Mouse (Mus musculus) brain, embryonic 14.5 days (tissue): Measurements from ENCODE around the gene Calm5. TPM values are rescaled to one million over a fixed set of nuclear protein-coding genes. Genes with fewer than 3 reads are reported as not detected.
"Not testable (repeated sequence)": the region's sequence is repeated elsewhere in the genome, so short reads cannot be mapped to it uniquely, and the experiment has no call there.

Experiments used
- DNase-seq: peaks from one replicate; pipeline ENCODE4 v3.0.0-alpha.2; 2011; ENCODE audit warnings: low read depth
- CTCF ChIP-seq: fragments of 200-500 bp; IDR thresholded peaks from 2 replicates; pipeline ENCODE4 v1.5.1; 2012; ENCODE audit warnings: inconsistent platforms, mild to moderate bottlenecking, moderate library complexity, borderline replicate concordance; ENCODE audit not compliant: insufficient read depth, insufficient read length; ENCODE audit errors: extremely low read depth
- POLR2A ChIP-seq: fragments of 200-500 bp; IDR thresholded peaks from 2 replicates; pipeline ENCODE4 v1.6.1; 2012; ENCODE audit warnings: mild to moderate bottlenecking, inconsistent platforms, borderline replicate concordance; ENCODE audit not compliant: poor library complexity, insufficient read depth, insufficient read length, severe bottlenecking; ENCODE audit errors: extremely low read depth
- polyA plus RNA-seq: library from polyadenylated mRNA; depleted of rRNA; stranded (reverse); fragments of >200 nt; gene quantifications from 2 replicates; pipeline ENCODE4 v1.2.3, GENCODE M21; 2012; rRNA removed

The Calm5 gene
- polyA plus RNA-seq, 1 experiment = not detected

DNA sequence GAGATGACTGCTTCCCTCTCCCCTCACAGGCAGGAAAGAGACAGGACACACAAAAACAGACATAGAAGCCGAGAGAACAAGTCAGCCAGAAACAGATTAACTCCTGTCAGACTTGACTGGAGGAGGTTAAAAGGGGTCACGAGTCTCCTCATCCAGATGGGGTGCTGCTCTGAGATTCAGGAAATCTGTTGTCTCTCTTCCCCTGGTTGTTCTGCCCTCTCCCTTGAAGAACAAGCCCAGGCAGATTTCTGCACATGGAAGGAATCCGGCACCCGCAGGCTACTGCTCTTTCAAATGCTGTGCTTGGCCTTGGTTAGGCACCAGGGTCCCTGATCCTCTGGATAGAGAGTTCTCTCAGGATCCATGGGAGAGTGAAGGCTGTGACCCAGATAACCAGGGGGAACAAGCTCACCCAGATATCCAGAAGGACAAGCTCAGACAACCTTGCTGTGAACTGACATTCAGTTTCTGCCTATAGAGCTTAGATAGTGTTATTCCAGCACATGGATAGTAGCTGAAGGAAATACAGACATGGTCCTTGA, 23.8 kb downstream of the Calm5 start:
- TF ChIP-seq CTCF = no peak
- no peak for TF ChIP-seq POLR2A
- peak; percentile 6 for DNase-seq

DNA sequence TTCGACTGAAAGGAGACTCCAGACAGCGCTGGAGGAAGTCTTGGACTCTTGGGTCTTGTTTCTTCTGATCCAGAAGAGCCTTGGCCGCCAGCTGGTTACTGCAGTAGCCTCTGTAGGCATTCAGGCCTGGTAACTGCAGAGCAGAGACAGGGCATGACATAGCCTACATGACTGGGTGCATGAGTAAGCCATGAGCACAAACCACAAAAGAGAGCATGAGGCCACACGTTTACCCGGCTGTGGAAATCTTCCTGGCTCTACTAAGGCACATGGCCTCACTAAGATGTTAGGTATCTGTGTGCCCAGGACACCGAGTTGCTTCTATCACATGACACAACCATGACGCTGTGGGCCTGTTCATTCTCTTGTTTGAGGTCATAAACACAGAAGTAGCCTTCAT, 32.7 kb downstream of the Calm5 start:
- no peak for DNase-seq
- TF ChIP-seq POLR2A (no peak), CTCF (no peak)

DNA sequence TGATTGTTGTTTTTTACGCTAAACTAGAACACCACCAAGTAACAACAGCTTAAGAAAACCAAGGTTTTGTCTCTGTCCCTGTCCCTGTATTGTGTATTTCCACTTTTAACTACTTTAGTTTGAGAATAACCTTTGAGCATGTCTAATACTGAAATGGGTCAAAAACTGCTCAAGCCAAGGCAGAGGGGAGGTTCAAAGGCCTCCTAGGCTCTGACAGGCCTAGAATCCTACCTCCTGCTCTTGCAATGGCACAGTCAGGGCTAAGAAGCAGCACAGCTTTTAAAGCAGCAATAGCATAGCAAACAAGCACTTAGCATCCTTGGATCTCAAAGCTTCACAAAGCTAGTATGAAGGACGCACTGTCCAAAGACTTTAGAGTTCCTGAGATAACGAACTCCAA, 35.1 kb downstream of the Calm5 start:
- TF ChIP-seq POLR2A (no peak), CTCF (no peak)
- DNase-seq = no peak

DNA sequence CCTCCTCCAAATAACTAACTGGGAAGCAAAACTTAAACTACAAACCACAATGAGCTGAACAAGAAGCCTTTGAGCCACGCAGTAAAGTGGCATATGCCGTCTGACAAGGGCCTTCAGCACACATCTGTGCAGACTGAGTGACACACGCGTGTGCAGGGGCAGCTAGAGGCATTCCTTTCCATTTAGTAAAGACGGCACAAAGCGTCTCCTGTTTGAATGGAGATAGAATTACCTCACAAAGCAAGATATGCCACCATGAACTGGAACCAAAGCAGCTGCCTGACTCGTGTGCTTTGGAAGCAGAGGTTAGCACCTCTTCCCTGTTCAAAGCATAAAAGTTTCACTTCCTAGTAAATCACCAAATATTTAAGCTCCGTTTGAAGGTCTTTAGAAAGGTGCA, 36.1 kb downstream of the Calm5 start:
- DNase-seq = no peak
- no peak for TF ChIP-seq CTCF

DNA sequence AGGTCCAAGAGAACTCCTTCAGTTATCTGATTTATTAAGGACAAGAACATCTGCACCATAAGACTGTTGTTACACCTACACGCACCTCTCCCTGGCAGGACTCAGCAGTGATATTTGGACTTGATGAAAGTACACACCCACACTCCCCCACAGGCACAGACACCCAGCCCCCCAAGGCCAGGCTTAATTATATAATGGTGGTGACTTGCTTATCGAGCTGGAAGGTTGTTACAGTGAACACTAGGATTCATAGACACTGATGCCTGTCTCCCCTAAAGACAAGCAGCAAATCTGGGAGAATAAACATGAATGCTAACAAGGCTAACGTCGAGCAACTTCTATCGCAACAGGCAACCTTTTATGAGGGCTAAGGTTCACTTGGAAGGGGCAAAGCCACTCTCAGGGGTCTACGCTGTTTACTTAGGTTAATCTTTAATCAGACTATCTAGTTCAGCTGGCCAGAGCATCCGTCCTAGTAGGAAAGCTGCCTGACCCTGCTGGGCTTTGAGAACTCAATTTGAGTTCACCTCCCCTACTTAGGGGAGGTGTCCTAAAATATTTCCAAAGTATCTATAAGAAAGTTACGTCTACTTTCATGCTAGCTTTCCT, 37.6 kb downstream of the Calm5 start:
- no peak for TF ChIP-seq POLR2A
- no peak for TF ChIP-seq CTCF
- no peak for DNase-seq

DNA sequence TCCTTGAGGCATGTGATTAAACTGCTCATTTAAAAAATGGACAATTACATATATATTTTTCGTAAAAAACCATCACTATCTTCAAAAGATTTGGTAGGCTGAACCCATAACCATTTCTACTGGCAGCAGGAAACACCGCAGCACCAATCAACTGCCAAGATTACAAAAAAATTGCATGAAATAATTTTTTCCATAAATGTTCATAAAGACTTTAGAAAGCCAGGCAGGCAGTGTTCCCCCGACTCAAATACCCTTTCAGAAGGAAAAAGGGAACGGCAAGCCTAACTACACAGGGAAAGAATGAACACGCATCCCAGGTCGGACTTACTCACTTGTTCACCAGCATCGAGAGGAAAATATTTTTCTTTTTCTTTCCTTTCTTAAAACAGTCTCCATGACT, 38.6 kb downstream of the Calm5 start:
- TF ChIP-seq CTCF (no peak), POLR2A (no peak)
- DNase-seq = peak; percentile 20

DNA sequence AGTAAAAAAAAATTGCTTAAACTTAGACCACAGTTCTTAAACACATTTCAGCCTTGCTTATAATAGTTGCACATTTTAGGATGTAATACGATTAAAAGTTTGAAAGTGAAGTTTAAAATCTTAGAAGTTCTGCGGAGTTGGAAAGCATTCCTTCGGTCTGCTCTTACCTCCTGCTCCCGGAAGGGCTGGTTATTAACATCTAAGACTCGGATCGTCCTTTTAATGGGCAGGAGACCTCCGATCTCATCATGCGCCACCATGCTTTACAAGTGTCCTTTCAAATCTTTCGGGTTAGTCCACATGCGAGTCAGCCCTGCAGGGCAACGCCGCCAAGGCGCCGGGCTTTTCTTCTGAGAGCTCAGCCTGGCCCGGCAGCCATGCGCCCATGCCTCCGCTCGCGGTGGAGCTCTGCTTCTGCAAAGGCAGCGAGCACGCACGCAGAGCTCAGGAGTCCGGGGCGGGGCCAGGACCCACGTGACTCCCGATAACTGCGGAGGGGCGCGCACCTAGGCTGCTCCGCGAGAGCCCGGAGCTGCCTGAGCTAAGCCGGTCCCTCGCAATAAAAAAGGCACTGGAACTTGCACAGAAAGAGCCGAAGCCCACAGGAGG, 39.3 kb downstream of the Calm5 start:
- TF ChIP-seq CTCF = no peak
- peak; percentile 49; the same call in 1 of the 2 replicates for TF ChIP-seq POLR2A
- peak; percentile 94 for DNase-seq

DNA sequence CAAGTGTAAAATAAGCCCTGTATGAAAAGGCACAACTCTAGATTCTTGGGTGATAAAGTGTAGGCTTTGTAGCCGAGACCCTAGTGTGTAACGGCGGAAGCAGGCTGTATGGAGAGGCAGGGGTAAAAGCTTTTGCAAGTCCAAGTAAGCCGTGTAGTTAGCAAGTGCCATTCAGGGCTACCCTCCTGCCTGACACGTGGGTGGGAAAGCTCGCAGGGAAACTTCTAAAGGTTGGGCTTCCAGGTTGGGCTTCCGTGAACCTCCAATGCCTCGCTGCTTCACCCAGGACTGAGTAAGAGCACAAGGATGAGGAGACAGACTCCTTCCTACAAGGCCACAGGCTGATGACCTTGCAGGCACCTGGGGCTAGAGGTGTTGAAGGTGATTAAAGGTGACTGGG, 40.6 kb downstream of the Calm5 start:
- DNase-seq = no peak
- no peak for TF ChIP-seq POLR2A
- no peak for TF ChIP-seq CTCF

DNA sequence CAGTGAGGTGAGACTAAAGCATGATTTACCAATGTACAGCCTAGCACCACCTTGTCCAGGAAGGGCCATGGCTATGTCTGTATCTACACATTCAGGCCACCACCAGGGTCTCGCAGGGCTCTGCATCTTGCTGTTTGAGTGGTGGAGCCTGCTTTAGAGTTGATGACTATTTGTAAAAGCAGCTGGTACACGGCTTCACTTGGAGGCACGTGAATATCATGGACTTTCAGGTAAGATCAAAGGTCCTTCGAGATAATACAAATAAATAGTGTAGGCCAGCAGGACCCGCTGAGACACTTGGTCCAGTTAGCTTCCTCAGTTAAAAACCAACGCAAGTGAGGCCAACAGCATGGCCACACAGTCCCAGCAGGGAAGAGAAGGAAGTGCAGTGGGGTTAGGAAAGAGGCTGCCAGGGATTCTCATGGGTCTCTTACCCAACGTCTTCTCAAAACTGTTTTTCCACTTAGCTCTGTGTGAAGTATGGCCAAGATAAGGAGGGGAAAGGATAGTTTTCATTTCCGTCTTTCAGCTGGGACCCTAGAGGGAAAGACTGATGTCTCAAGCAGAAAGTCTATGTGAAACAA, 41.5 kb downstream of the Calm5 start:
- DNase-seq = no peak
- TF ChIP-seq POLR2A (no peak), CTCF (no peak)

DNA sequence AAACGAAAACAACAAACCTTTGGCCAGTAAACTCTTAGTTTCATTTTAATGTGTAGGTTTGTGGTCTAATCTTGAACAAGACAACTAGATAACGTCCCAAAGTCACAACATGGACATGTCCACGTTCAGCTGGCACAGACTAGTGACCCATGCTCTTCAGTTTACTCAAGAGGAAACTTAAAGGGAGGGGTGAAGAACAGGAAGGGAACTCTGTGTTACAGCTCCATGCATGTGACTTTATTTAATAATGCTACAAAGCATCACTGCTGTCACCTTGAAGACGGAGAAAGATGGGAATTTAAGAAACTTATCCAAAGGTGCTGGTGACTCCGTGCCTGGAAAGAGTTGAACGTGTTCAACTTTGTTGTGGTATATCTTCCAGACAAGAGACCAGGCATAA, 42.1 kb downstream of the Calm5 start:
- DNase-seq = no peak
- no peak for TF ChIP-seq CTCF
- no peak for TF ChIP-seq POLR2A

DNA sequence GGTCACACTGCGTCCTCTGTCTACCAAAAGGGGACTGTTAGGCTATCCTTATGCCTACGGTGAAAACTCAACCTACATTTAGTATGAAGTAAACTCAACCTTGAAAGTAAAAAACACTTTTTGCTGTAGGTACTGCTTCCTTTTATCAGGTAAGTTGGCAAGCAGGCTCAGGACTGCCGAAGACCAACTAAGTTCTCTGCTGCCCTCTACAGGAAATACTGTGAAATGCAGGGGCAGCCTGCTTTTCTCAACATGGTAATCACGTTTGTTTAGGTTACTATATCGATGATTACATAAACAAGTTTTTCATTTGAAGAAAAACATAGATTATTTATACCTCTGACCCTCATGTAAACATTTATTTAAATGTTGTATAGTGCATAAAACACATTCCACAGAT, 42.9 kb downstream of the Calm5 start:
- DNase-seq = peak; percentile 85
- TF ChIP-seq POLR2A (no peak), CTCF (peak; percentile 80; the same call in 1 of the 2 replicates)

DNA sequence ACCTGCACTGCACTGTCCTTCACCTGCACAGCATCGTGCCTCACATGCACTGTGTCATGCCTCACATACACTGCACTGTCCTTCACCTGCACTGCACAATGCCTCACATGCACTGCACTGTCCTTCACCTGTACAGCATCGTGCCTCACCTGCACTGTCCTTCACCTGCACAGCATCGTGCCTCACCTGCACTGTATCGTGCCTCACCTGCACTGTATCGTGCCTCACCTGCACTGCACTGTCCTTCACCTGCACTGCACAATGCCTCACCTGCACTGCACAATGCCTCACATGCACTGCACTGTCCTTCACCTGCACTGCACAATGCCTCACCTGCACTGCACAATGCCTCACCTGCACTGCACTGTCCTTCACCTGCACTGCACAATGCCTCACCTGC, 44.2 kb downstream of the Calm5 start:
- DNase-seq = not testable (repeated sequence)

DNA sequence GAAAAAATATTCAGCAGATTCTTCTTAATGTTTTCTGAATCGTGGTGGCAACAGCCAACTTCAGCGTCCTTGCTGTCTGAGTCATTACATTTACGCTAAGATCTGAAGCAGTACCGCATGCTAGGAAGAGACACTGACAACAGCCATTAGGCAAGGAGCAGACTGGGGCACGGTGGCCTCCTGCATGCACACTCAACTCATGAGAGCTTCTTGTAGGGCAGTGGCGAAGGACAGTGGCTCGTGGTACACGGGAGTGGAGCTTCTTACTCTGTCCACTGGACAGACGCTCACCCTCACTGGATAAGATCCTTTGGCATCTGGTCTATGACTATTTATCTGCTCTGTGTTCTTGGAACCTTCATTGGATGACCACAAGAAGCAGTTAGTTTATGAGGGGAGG, 45.3 kb downstream of the Calm5 start:
- TF ChIP-seq CTCF (no peak), POLR2A (no peak)
- no peak for DNase-seq

Other genes with a start within 250 kb of the Calm5 start
- gene Fam208b, start 243.1 kb upstream of the Calm5 start, polyA plus RNA-seq = 28.6 and 31.1 TPM in 2 replicates
- gene Asb13, start 220.1 kb upstream of the Calm5 start, polyA plus RNA-seq = 16.7 and 18.0 TPM in 2 replicates
- 0.11 and 0.43 TPM in 2 replicates for gene Calml3, start 49.9 kb upstream of the Calm5 start, polyA plus RNA-seq
- 0.18 and 1.1 TPM in 2 replicates for gene Calm4, start 16.4 kb upstream of the Calm5 start, polyA plus RNA-seq
- 7.9 and 9.4 TPM in 2 replicates for gene Net1, start 64.0 kb downstream of the Calm5 start, polyA plus RNA-seq
- 0.05 TPM in 1 of 2 replicates, not detected in the other for gene Tubal3, start 64.1 kb downstream of the Calm5 start, polyA plus RNA-seq
- gene Ucn3, start 91.2 kb downstream of the Calm5 start, polyA plus RNA-seq = 0.05 and 0.09 TPM in 2 replicates
- gene Akr1c14, start 194.8 kb downstream of the Calm5 start, polyA plus RNA-seq = 0.26 and 0.38 TPM in 2 replicates